Mouse (Mus musculus) thymus, postnatal 25 days (tissue): ENCODE data around the gene Tmem82.
A peak's percentile ranks its signal among the peaks of the same experiment; 100 is the strongest.

Experiments used
- DNase-seq: peaks from one replicate; pipeline ENCODE4 v3.0.0; 2022

Tmem82 gene

GRCm38 (mm10) chr4:141641353-141641771 lies 22.9 kb upstream of the Tmem82 start:
- no peak for DNase-seq

- DNase-seq = no peak
Measured at GRCm38 (mm10) chr4:141639474-141639873, 21.0 kb upstream of the Tmem82 start.

GRCm38 (mm10) chr4:141636693-141637092 lies 18.3 kb upstream of the Tmem82 start:
- no peak for DNase-seq

GRCm38 (mm10) chr4:141635991-141636390 lies 17.6 kb upstream of the Tmem82 start:
- no peak for DNase-seq

GRCm38 (mm10) chr4:141632111-141632873 lies 13.9 kb upstream of the Tmem82 start:
- no peak for DNase-seq

GRCm38 (mm10) chr4:141631250-141631649 lies 12.8 kb upstream of the Tmem82 start:
- DNase-seq = no peak

- no peak for DNase-seq
Measured at GRCm38 (mm10) chr4:141630021-141630420, 11.6 kb upstream of the Tmem82 start.

GRCm38 (mm10) chr4:141628661-141629060 lies 10.2 kb upstream of the Tmem82 start:
- DNase-seq = no peak

GRCm38 (mm10) chr4:141627502-141627901 lies 9.1 kb upstream of the Tmem82 start:
- no peak for DNase-seq

GRCm38 (mm10) chr4:141625774-141626550 lies 7.5 kb upstream of the Tmem82 start:
- no peak for DNase-seq

- DNase-seq = peak; percentile 29
Measured at GRCm38 (mm10) chr4:141624983-141625773, 6.7 kb upstream of the Tmem82 start.

GRCm38 (mm10) chr4:141624134-141624533 lies 5.7 kb upstream of the Tmem82 start:
- DNase-seq = no peak

- DNase-seq = no peak
Measured at GRCm38 (mm10) chr4:141623666-141624065, 5.2 kb upstream of the Tmem82 start, which contains the start of gene Slc25a34. Gene Slc25a34, minus strand, starts transcription at chr4:141623821.

- DNase-seq = no peak
Measured at GRCm38 (mm10) chr4:141623037-141623436, 4.6 kb upstream of the Tmem82 start.

- DNase-seq = no peak
Measured at GRCm38 (mm10) chr4:141622580-141622979, 4.1 kb upstream of the Tmem82 start.

GRCm38 (mm10) chr4:141622091-141622490 lies 3.7 kb upstream of the Tmem82 start:
- DNase-seq = no peak

GRCm38 (mm10) chr4:141621297-141621696 lies 2.9 kb upstream of the Tmem82 start:
- DNase-seq = no peak

GRCm38 (mm10) chr4:141619299-141619883 lies 958 bp upstream of the Tmem82 start:
- no peak for DNase-seq

GRCm38 (mm10) chr4:141617863-141618564 lies 419 bp downstream of the Tmem82 start:
- peak; percentile 18 for DNase-seq

GRCm38 (mm10) chr4:141617299-141617698 lies 1.1 kb downstream of the Tmem82 start:
- peak; percentile 79 for DNase-seq

GRCm38 (mm10) chr4:141616811-141617210 lies 1.6 kb downstream of the Tmem82 start:
- no peak for DNase-seq

GRCm38 (mm10) chr4:141614946-141615345 lies 3.5 kb downstream of the Tmem82 start:
- no peak for DNase-seq
